Mouse (Mus musculus): ENCODE measurements around the gene Fndc3b. TPM values are rescaled to one million over a fixed set of nuclear protein-coding genes. Genes with fewer than 3 reads are reported as not detected.

The Fndc3b gene
- polyA plus RNA-seq, 1 experiment from 2014 or later, result 10.1 TPM

DNA sequence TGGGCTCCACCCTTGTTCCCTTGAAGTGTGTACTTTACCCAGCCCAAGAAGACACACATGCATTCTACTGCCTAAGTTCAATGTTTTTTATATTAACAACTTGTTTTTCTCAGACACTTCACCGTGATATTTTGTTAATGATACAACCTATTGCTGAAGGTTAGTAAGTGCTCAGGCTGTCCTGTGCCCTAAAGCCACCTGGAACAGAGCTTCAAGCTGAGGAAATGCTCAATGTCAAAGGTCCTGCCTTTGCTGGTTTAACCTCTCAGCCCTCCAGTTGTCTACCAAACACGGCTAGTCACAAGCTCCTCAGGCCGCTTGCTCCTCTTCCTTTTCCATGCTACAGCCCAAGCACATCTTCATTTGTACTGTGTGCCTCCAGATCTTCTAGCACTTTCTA, 157.3 kb downstream of the Fndc3b start:
- Histone ChIP-seq H3K27ac (replicated peaks) (no peak overlapping the region), H3K27me3 (no peaks in the 10 kb centered on the region), H3K9me3 (no peaks in the 10 kb centered on the region), H3K36me3 (peaks cover 3% of the 10 kb centered on the region; the same call in 1 of the 2 replicates), H3K4me2 (no peak overlapping the region), H3K4me1 (replicated peaks) (no peaks in the 10 kb centered on the region), H3K4me3 (no peak overlapping the region), H3K9ac (no peak overlapping the region)
- ATAC-seq (ENCODE audit: low read depth), result no peak
- 87% methylated on average over 3 of the region's 3 CpGs for WGBS

DNA sequence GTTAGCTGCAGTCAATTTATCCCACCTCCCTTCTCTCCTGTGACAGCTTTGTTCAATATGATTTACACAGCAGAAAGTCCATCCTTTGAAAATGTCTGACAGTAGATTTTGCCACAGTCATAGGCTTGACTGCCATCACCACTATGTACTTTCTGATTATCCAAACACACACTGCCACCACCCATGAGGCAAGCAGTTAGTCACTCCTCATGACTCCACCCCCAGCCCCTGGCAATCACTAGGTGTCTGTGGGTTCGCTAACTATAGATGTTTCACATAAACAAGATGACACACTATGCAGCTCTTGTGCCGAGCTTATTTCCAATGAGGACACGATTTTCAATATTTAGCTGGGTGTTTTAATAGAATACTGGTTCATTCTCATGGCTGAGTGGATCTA, 160.1 kb downstream of the Fndc3b start:
- Histone ChIP-seq H3K4me2 (no peak overlapping the region), H3K9ac (no peak overlapping the region), H3K36me3 (peaks cover 3% of the 10 kb centered on the region; the same call in 1 of the 2 replicates), H3K4me1 (replicated peaks) (no peaks in the 10 kb centered on the region), H3K27ac (replicated peaks) (no peak overlapping the region), H3K9me3 (no peaks in the 10 kb centered on the region), H3K27me3 (no peaks in the 10 kb centered on the region), H3K4me3 (no peak overlapping the region)
- ATAC-seq (ENCODE audit: low read depth), result no peak
- WGBS, result 93% methylated on average over 3 of the region's 3 CpGs

DNA sequence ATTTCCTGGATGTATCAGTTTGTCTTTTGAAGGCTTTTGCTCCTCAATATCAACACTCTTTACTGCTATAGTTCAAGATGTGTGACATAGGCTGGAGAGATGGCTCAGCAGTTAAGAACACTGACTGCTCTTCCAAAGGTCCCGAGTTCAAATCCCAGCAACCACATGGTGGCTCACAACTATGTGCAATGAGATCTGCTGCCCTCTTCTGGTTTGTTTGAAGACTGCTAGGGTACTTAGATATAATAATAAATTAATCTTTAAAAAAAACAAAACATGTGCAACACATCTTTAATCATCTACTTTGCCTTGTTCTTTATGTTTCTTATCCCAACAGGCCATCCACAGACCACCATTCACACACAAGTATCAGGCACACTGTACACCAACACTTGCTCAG, 160.7 kb downstream of the Fndc3b start:
- no peaks in the 10 kb centered on the region for H3K27me3 ChIP-seq
- WGBS, result 98% methylated on average over 1 of the region's 1 CpGs
- H3K9ac ChIP-seq, result no peak overlapping the region
- H3K4me1 ChIP-seq (replicated peaks), result no peaks in the 10 kb centered on the region
- H3K27ac ChIP-seq (replicated peaks), result no peak overlapping the region
- H3K4me2 ChIP-seq, result no peak overlapping the region
- no peak for ATAC-seq (ENCODE audit: low read depth)
- H3K36me3 ChIP-seq, result peaks cover under 1% of the 10 kb centered on the region; the same call in 1 of the 2 replicates
- no peaks in the 10 kb centered on the region for H3K9me3 ChIP-seq
- no peak overlapping the region for H3K4me3 ChIP-seq

DNA sequence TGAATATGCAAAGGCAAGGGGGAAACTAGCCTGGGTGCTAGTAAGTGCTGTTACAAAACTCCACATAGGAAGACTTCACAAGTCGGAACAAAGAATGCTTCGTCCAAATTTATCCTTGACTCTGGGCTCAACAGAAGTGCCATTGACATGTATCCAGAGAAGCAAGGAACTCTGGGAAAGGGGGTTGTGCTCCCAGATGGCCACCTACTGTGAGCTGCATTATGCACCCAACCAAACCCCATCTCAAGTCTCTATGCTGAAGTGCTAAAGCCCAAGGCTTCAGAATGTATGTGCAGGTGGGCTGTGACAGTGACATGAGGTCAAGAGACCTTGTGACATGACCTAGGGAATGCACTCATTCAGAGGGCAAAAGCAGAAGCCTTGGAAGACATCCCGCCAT, 165.5 kb downstream of the Fndc3b start:
- Histone ChIP-seq H3K9ac (no peak overlapping the region), H3K4me1 (replicated peaks) (no peaks in the 10 kb centered on the region), H3K27me3 (no peaks in the 10 kb centered on the region), H3K4me3 (no peak overlapping the region), H3K9me3 (no peaks in the 10 kb centered on the region), H3K36me3 (no peaks in the 10 kb centered on the region), H3K27ac (replicated peaks) (no peak overlapping the region), H3K4me2 (no peak overlapping the region)
- WGBS, result 83% methylated on average over 3 of the region's 3 CpGs
- no peak for ATAC-seq (ENCODE audit: low read depth)

DNA sequence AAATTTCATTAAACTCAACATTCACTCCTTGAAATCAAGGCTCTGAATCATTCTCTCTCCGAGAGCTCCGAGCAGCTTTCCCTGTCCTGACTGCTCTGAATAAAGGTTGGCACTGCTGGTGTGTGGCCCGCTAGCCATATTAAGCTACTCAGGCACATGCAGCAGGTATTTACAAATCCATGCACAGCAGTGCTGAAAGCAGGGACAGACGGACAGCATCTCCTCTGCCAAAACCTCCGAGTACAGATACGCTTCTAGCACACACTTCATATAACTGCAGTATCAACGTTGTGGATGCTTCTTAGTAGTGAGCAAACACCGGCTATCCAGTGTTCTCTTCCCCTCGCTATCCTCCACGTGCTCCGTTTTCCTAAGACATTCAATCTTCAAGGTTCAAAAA, 167.0 kb downstream of the Fndc3b start:
- no peak for ATAC-seq (ENCODE audit: low read depth)
- Histone ChIP-seq H3K4me3 (no peak overlapping the region), H3K36me3 (no peaks in the 10 kb centered on the region), H3K9ac (no peak overlapping the region), H3K4me1 (replicated peaks) (no peaks in the 10 kb centered on the region), H3K4me2 (no peak overlapping the region), H3K9me3 (no peaks in the 10 kb centered on the region), H3K27ac (replicated peaks) (no peak overlapping the region), H3K27me3 (no peaks in the 10 kb centered on the region)
- 97% methylated on average over 11 of the region's 11 CpGs for WGBS

DNA sequence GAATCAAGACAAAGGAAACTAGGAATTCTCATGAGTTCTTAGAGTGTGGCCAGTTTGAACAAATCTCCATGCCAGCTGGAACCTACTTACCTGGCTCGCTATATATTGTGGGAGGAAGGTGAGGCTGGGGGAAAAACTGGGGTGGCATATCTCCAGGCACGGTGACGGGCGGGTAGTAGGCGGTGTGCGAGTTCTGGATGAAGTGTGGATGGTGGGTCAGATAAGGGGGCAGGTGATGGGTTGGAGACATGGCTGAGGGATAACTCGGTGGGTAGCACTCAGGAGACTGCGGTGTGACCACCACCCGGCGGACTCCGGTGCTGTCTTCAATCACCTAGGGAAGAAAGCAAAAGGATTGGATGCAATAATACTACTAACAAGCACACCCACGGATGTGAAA, 169.3 kb downstream of the Fndc3b start:
- H3K9me3 ChIP-seq, result no peaks in the 10 kb centered on the region
- no peak overlapping the region for H3K4me3 ChIP-seq
- H3K4me2 ChIP-seq, result no peak overlapping the region
- H3K9ac ChIP-seq, result no peak overlapping the region
- H3K27me3 ChIP-seq, result no peaks in the 10 kb centered on the region
- H3K27ac ChIP-seq (replicated peaks), result no peak overlapping the region
- no peaks in the 10 kb centered on the region for H3K4me1 ChIP-seq (replicated peaks)
- WGBS, result 96% methylated on average over 12 of the region's 12 CpGs
- no peaks in the 10 kb centered on the region for H3K36me3 ChIP-seq
- ATAC-seq (ENCODE audit: low read depth), result no peak

DNA sequence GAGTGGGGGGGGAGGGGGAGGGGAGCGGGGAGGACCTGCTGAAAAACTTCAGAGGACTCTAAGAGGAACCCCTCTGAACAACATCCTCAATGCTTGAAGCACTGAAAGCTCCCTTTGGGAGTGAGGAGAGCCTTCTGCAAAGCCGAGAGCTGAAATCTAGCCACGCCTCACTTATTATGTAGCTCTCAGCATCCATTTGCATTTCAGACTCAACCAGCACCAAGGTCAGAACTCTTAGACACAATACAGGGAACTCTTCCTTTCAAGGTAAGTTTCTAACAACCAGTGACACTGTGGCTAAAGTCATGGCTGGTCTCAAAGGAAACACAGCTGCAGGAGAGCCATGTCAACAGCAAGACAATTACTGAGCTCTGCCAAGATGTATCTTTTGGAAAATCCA, 169.9 kb downstream of the Fndc3b start:
- 0 out of 2 replicates have a peak, but pooled peaks cover 3% of the 10 kb centered on the region for H3K36me3 ChIP-seq
- H3K27ac ChIP-seq (replicated peaks), result no peak overlapping the region
- H3K4me1 ChIP-seq (replicated peaks), result no peaks in the 10 kb centered on the region
- H3K4me2 ChIP-seq, result no peak overlapping the region
- H3K9me3 ChIP-seq, result no peaks in the 10 kb centered on the region
- ATAC-seq (ENCODE audit: low read depth), result no peak
- no peaks in the 10 kb centered on the region for H3K27me3 ChIP-seq
- no peak overlapping the region for H3K9ac ChIP-seq
- whole genome bisulfite sequencing, result 68% methylated on average over 2 of the region's 3 CpGs
- no peak overlapping the region for H3K4me3 ChIP-seq

DNA sequence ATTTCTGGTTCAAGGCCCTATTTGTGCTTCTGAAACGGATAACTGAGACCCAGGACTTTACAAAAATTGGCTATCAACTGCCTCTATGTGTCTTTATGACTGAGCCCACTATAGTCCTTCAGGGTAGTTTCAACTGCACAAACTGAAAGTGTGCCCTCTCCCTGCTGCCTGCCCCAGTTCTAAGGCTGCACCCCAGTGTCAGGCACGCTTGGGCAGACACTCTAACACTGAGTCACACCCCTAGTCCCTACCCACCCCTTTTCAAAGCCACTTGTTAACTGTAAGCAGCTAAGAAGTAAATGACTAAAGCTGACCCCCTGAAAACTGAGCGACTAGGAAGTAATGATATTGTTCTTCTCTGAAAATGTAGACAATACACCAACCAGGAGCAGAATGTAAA, 176.9 kb downstream of the Fndc3b start:
- Histone ChIP-seq H3K4me3 (no peak overlapping the region), H3K36me3 (peaks cover 3% of the 10 kb centered on the region; the same call in 1 of the 2 replicates), H3K4me2 (no peak overlapping the region), H3K27ac (replicated peaks) (no peak overlapping the region), H3K4me1 (replicated peaks) (no peaks in the 10 kb centered on the region), H3K9me3 (no peaks in the 10 kb centered on the region), H3K27me3 (no peaks in the 10 kb centered on the region), H3K9ac (no peak overlapping the region)
- 90% methylated on average over 3 of the region's 3 CpGs for WGBS
- no peak for ATAC-seq (ENCODE audit: low read depth)

DNA sequence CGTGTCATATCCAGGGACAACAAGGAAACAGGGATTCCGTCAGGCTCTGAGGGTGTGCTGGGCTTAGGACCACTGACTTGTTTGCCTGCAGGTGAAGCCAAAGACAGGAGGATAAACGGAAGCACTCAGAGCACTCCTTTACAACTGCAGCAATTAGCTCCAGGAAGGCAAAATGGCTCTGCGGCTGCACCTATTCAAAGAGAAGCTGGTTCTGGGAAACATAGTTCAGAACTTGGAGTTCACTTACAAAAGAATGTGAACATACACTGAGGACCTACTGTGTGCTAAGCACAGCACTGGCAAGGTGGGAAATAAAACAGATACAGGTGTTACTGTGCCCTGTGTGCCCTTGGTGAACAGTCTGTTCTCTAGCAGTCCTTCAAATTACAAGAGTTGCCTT, 177.4 kb downstream of the Fndc3b start:
- peaks cover 3% of the 10 kb centered on the region; the same call in 1 of the 2 replicates for H3K36me3 ChIP-seq
- no peak overlapping the region for H3K9ac ChIP-seq
- H3K9me3 ChIP-seq, result no peaks in the 10 kb centered on the region
- H3K27me3 ChIP-seq, result no peaks in the 10 kb centered on the region
- no peak overlapping the region for H3K27ac ChIP-seq (replicated peaks)
- H3K4me1 ChIP-seq (replicated peaks), result no peaks in the 10 kb centered on the region; the same call in 1 of the 2 replicates
- WGBS, result 77% methylated on average over 4 of the region's 4 CpGs
- ATAC-seq (ENCODE audit: low read depth), result no peak
- H3K4me2 ChIP-seq, result no peak overlapping the region
- no peak overlapping the region for H3K4me3 ChIP-seq

DNA sequence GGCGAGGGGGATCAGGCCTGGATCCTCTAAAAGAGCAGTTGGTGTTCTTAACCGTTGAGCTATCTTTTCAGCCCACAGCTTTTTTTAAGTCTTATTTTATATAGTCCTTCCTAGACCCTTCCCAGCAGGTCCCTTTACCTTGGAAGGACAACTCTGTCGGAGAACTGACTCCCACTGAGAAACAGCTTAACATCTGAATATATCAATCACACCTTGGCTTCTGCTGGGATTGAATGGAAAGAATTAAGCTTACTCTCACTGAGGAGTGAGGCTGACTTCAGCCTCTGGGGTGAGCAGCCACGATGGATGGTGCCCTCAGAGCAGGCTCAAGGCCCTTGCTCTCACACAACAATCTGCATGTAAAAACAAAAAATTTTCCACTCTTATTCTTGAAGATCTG, 179.1 kb downstream of the Fndc3b start:
- ATAC-seq (ENCODE audit: low read depth), result no peak
- 57% methylated on average over 4 of the region's 4 CpGs for WGBS
- H3K27ac ChIP-seq (replicated peaks), result no peak overlapping the region

DNA sequence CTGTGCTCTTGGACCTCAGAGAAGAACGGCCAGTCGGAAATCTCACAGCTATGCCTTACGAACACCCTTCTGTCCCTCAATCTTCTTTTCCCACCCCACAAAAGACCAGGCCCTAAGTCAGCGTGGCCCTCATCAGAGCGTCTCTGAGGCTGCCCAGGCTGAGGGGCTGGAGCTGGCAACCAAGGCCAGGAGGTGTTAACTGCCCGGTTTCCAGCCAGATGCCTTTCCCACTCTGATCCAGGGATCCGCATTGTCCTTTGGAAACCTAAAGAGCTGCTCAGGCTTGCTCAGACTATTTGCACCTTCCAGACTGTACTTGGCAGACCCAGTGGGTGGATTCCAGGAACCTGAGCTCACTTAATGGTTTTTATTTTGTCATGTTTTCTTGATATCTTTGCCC, 180.7 kb downstream of the Fndc3b start:
- no peak overlapping the region for H3K9ac ChIP-seq
- no peak overlapping the region for H3K4me3 ChIP-seq
- WGBS, result 75% methylated on average over 7 of the region's 7 CpGs
- H3K27me3 ChIP-seq, result no peaks in the 10 kb centered on the region
- H3K27ac ChIP-seq (replicated peaks), result no peak overlapping the region
- H3K4me2 ChIP-seq, result no peak overlapping the region
- H3K4me1 ChIP-seq (replicated peaks), result no peaks in the 10 kb centered on the region; the same call in 1 of the 2 replicates
- H3K36me3 ChIP-seq, result no peaks in the 10 kb centered on the region
- ATAC-seq (ENCODE audit: low read depth), result no peak
- H3K9me3 ChIP-seq, result no peaks in the 10 kb centered on the region

More for the DNA sequence above, 179.1 kb downstream of the Fndc3b start:
- Histone ChIP-seq H3K36me3 (peaks cover 3% of the 10 kb centered on the region; the same call in 1 of the 2 replicates), H3K4me3 (no peak overlapping the region), H3K4me2 (no peak overlapping the region), H3K27me3 (no peaks in the 10 kb centered on the region), H3K9me3 (no peaks in the 10 kb centered on the region), H3K4me1 (replicated peaks) (no peaks in the 10 kb centered on the region; the same call in 1 of the 2 replicates), H3K9ac (no peak overlapping the region)

DNA sequence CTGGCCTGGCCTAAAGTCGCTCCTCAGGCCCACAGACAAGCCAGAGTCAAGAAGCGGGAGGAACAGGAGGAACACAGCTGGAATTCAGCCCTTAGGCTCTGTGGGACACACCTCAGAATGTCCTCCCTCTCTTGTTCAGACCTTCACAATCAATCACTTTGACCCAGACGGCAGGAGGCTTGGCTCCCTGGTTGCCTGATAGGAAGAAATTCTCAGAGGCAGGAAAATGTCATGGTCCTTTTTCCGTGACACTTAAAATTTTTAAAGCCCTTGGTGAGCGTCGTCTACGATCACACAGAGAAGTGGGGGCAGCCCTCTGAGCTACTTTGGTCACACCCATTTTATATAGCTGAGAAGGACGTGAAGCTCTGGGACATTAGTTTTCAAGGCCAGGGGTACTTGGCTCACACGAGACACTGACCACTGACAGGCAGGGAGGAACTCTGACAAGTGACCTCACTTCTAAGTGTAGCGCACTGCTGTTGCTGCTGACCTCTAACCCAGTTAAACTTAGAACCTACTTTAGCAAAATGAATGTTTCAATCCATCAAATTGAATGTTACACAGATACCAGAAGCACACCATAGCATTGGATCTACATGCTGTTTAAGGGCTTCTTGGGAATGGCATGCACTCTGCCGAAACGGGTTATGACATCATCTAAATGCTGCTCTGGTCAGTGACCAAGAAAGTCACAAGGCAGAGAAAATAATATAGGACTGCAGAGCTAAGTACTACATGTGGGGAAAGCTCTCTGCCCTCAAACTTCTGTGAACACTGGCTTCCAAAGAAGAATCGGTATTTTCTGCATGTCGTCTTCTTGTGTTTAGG, 181.7 kb downstream of the Fndc3b start:
- H3K27me3 ChIP-seq, result no peaks in the 10 kb centered on the region
- H3K4me1 ChIP-seq (replicated peaks), result no peaks in the 10 kb centered on the region; the same call in 1 of the 2 replicates
- no peaks in the 10 kb centered on the region for H3K36me3 ChIP-seq
- no peak for ATAC-seq (ENCODE audit: low read depth)
- no peak overlapping the region for H3K4me3 ChIP-seq
- no peak overlapping the region for H3K9ac ChIP-seq
- H3K9me3 ChIP-seq, result no peaks in the 10 kb centered on the region
- no peak overlapping the region for H3K4me2 ChIP-seq
- H3K27ac ChIP-seq (replicated peaks), result no peak overlapping the region
- WGBS, result 70% methylated on average over 14 of the region's 14 CpGs

DNA sequence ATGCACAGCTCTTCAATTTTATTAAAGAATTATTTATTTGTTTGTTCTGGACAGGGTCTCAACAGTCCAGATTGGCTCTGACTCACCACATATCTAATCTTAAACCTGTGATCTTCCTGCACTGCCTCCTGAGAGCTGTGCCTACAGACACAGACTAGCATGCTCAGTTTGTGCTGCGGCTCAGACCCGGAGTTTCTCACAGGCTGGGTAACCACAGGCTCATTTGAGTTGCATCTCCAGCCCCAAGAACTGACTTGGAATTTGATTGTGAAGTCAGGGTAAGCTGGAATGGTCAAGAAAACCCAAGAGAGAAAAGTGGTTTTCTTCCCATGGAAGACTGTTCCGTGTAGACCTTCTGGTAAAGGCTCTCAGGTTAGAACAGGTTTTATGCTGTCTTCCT, 184.1 kb downstream of the Fndc3b start:
- no peaks in the 10 kb centered on the region for H3K36me3 ChIP-seq
- H3K4me3 ChIP-seq, result no peak overlapping the region
- no peak overlapping the region for H3K4me2 ChIP-seq
- no peak for ATAC-seq (ENCODE audit: low read depth)
- H3K27ac ChIP-seq (replicated peaks), result no peak overlapping the region
- H3K9me3 ChIP-seq, result no peaks in the 10 kb centered on the region
- no peak overlapping the region for H3K9ac ChIP-seq
- peaks cover 3% of the 10 kb centered on the region; the same call in 1 of the 2 replicates for H3K4me1 ChIP-seq (replicated peaks)
- WGBS, result 93% methylated on average over 3 of the region's 3 CpGs
- H3K27me3 ChIP-seq, result no peaks in the 10 kb centered on the region

All from neural tube, embryonic 13.5 days (tissue).